Comparison of ENCODE assay signal across 16 mouse cellular contexts in the genomic region with DNA sequence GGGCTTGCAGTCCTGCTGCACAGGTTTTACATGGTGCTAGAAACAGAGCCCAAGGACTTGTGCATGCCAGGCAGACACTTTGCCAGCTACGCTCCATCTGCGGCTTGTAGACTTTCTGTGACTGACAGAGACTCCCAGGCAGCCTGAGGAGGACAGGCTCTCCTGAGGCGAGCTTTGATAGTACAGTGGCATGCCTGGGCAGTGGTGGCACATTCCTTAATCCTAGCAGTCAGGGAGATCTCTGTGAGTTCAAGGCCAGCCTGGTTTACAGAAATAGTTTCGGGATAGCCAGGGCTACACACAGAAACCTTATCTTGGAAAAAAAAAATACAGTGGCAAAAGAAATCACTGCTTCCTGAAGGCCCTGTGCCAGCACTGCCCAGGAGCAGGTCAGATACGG. TPM values are rescaled to one million over a fixed set of nuclear protein-coding genes. Genes with fewer than 3 reads are reported as not detected.
DNase-seq lines count a peak whose midpoint lies in the region; ATAC-seq and TF ChIP-seq lines count a peak whose summit lies in the region.
"Had no signal": no experiment of that assay in that cellular context is flagged by ENCODE, and none has a peak within 500 bp of the region (broad histone marks: within the 10 kb centered on the region; RNA-seq: fewer than 3 reads in every experiment).

No protein-coding gene starts in this region.

- intact Hi-C loops in heart, adult 2 months (cut with DNase I): loop anchor here (2.0 kb wide), 1 partner anchor 20 kb away; no protein-coding TSS in a partner anchor

- DNase-seq in heart, adult 2 months: no peak
- DNase-seq in lung, postnatal 4 days: no peak
- DNase-seq in embryonic facial prominence, embryonic 10.5 days (ENCODE audit: low spot score): no peak
- DNase-seq in embryo, embryonic 10.5 days (ENCODE audit: low spot score): no peak
- DNase-seq: cerebellum, adult 11-12 months; kidney, adult 8-10 months; lung, postnatal 10 days; thymus, postnatal 14 days had no signal

- H3K9me3 ChIP-seq in heart, embryonic 13.5 days: no peaks in the 10 kb centered on the region
- no peaks in the 10 kb centered on the region for H3K9me3 ChIP-seq in lung, embryonic 16.5 days (ENCODE audit: control insufficient read depth, low read length)
- no peaks in the 10 kb centered on the region for H3K9me3 ChIP-seq in embryonic facial prominence, embryonic 10.5 days
- no peaks in the 10 kb centered on the region for H3K9me3 ChIP-seq in kidney, embryonic 14.5 days (ENCODE audit: control insufficient read depth, low read length)
- H3K9me3 ChIP-seq: hindbrain, embryonic 12.5 days had no signal

- no peak for TF ChIP-seq POLR2A in heart, adult 2 months (IDR thresholded peaks at IDR 0.05; ENCODE audit: insufficient read depth, low read depth, low read length)

- no peaks in the 10 kb centered on the region for H3K27me3 ChIP-seq in heart, embryonic 13.5 days (replicated peaks)
- no peaks in the 10 kb centered on the region for H3K27me3 ChIP-seq in heart, adult 2 months (ENCODE audit: control insufficient read depth, insufficient read depth, low read length)
- H3K27me3 ChIP-seq in lung, embryonic 16.5 days (ENCODE audit: control insufficient read depth, insufficient read depth, low read depth, low read length): no peaks in the 10 kb centered on the region
- no peaks in the 10 kb centered on the region for H3K27me3 ChIP-seq in embryonic facial prominence, embryonic 10.5 days (replicated peaks; ENCODE audit: low read depth, poor library complexity, severe bottlenecking)
- H3K27me3 ChIP-seq in kidney, embryonic 14.5 days (ENCODE audit: control insufficient read depth, insufficient read depth, low read length): no peaks in the 10 kb centered on the region
- H3K27me3 ChIP-seq: hindbrain, embryonic 12.5 days had no signal

- TF ChIP-seq CTCF in heart, adult 2 months (IDR thresholded peaks at IDR 0.05): no peak

- H3K9ac ChIP-seq in heart, embryonic 13.5 days: 0 out of 2 replicates have a peak overlapping the region, but pooled peaks have one; percentile 26
- no peak overlapping the region for H3K9ac ChIP-seq in heart, adult 2 months (ENCODE audit: low read depth, low read length)
- H3K9ac ChIP-seq in lung, embryonic 16.5 days (ENCODE audit: low read length): no peak overlapping the region
- no peak overlapping the region for H3K9ac ChIP-seq in kidney, embryonic 14.5 days (ENCODE audit: low read depth, low read length)

- H3K4me2 ChIP-seq in heart, embryonic 13.5 days: no peak overlapping the region
- H3K4me2 ChIP-seq in lung, embryonic 16.5 days (ENCODE audit: low read depth, low read length): no peak overlapping the region
- H3K4me2 ChIP-seq in kidney, embryonic 14.5 days (replicated peaks; ENCODE audit: low read depth, low read length): no peak overlapping the region
- H3K4me2 ChIP-seq: hindbrain, embryonic 12.5 days had no signal

- peak overlapping the region; percentile 57; the same call in 1 of the 2 replicates for H3K27ac ChIP-seq in heart, embryonic 13.5 days (replicated peaks)
- H3K27ac ChIP-seq in heart, adult 2 months: no peak overlapping the region; the same call in 1 of the 2 replicates
- H3K27ac ChIP-seq in lung, embryonic 16.5 days (ENCODE audit: low read length): peak overlapping the region; percentile 21; the same call in 1 of the 2 replicates
- peak overlapping the region; percentile 40 for H3K27ac ChIP-seq in embryonic facial prominence, embryonic 10.5 days (replicated peaks)
- peak overlapping the region; percentile 100 for H3K27ac ChIP-seq in macrophage
- no peak overlapping the region for H3K27ac ChIP-seq in kidney, embryonic 14.5 days (ENCODE audit: low read depth, low read length)

- ATAC-seq in heart, embryonic 13.5 days (ENCODE audit: extremely low read depth, insufficient number of reproducible peaks, low FRiP score, low TSS enrichment): no peak
- ATAC-seq in lung, embryonic 16.5 days (ENCODE audit: low read depth): no peak
- ATAC-seq in kidney, embryonic 14.5 days (ENCODE audit: low FRiP score, low TSS enrichment): no peak
- ATAC-seq: midbrain, embryonic 16.5 days had no signal

- no peak for TF ChIP-seq EP300 in heart, adult 2 months (IDR thresholded peaks at IDR 0.05; ENCODE audit: insufficient read depth, low read depth, low read length)

- no peaks in the 10 kb centered on the region for H3K79me2 ChIP-seq in heart, adult 2 months (replicated peaks; ENCODE audit: control insufficient read depth, insufficient read depth, low read length)
- peaks cover 7% of the 10 kb centered on the region; the same call in 1 of the 2 replicates for H3K79me2 ChIP-seq in macrophage (ENCODE audit: inconsistent target)

- 66% methylated on average over 5 of the region's 5 CpGs for WGBS in heart, embryonic 13.5 days
- WGBS in heart, adult 2 months: 76% methylated on average over 5 of the region's 5 CpGs
- WGBS in lung, embryonic 16.5 days: 68% methylated on average over 5 of the region's 5 CpGs
- 82% methylated on average over 5 of the region's 5 CpGs for WGBS in embryonic facial prominence, embryonic 10.5 days
- WGBS in macrophage (ENCODE audit: missing documents): 92% methylated on average over 5 of the region's 5 CpGs
- WGBS in kidney, embryonic 14.5 days: 89% methylated on average over 5 of the region's 5 CpGs

- peaks cover 77% of the 10 kb centered on the region for H3K4me1 ChIP-seq in heart, embryonic 13.5 days
- peaks cover 42% of the 10 kb centered on the region for H3K4me1 ChIP-seq in heart, adult 2 months (ENCODE audit: control insufficient read depth, insufficient read depth, low read length)
- peaks cover 24% of the 10 kb centered on the region for H3K4me1 ChIP-seq in lung, embryonic 16.5 days (replicated peaks; ENCODE audit: control insufficient read depth, insufficient read depth, low read length)
- H3K4me1 ChIP-seq in embryonic facial prominence, embryonic 10.5 days: peaks cover 40% of the 10 kb centered on the region
- peaks cover 17% of the 10 kb centered on the region; the same call in 1 of the 2 replicates for H3K4me1 ChIP-seq in kidney, embryonic 14.5 days (ENCODE audit: control insufficient read depth, insufficient read depth, low read length)

- 0 out of 2 replicates have a peak, but pooled peaks cover 3% of the 10 kb centered on the region for H3K36me3 ChIP-seq in heart, embryonic 13.5 days
- H3K36me3 ChIP-seq in heart, adult 2 months (ENCODE audit: control insufficient read depth, insufficient read depth, low read length): no peaks in the 10 kb centered on the region; the same call in 1 of the 2 replicates
- no peaks in the 10 kb centered on the region for H3K36me3 ChIP-seq in lung, embryonic 16.5 days (ENCODE audit: control insufficient read depth, insufficient read depth, low read length)
- no peaks in the 10 kb centered on the region for H3K36me3 ChIP-seq in embryonic facial prominence, embryonic 10.5 days (replicated peaks)
- H3K36me3 ChIP-seq in macrophage (ENCODE audit: inconsistent target): no peaks in the 10 kb centered on the region
- no peaks in the 10 kb centered on the region for H3K36me3 ChIP-seq in kidney, embryonic 14.5 days (ENCODE audit: control insufficient read depth, insufficient read depth, low read length)
- H3K36me3 ChIP-seq: hindbrain, embryonic 12.5 days had no signal

- H3K4me3 ChIP-seq in heart, embryonic 13.5 days: no peak overlapping the region
- no peak overlapping the region for H3K4me3 ChIP-seq in heart, adult 2 months
- no peak overlapping the region for H3K4me3 ChIP-seq in lung, embryonic 16.5 days (ENCODE audit: low read length)
- H3K4me3 ChIP-seq in embryonic facial prominence, embryonic 10.5 days: no peak overlapping the region
- no peak overlapping the region for H3K4me3 ChIP-seq in macrophage (ENCODE audit: inconsistent target)
- H3K4me3 ChIP-seq in kidney, embryonic 14.5 days (ENCODE audit: low read length): no peak overlapping the region
- H3K4me3 ChIP-seq: hindbrain, embryonic 12.5 days had no signal

RNA-seq across cellular contexts. Expression of a gene that starts 27.1 kb away (rescaled TPM):
- not detected in 2 replicates for polyA plus RNA-seq in heart, embryonic 13.5 days (2015; fragmentation: Nextera tagmentation; extraction: Ambion mirVana)
- total RNA-seq in heart, adult 2 months (2021): not detected
- polyA plus RNA-seq in heart, adult 2 months (2012; rRNA removed): not detected in 2 replicates
- not detected in 2 replicates for polyA plus RNA-seq in lung, embryonic 16.5 days (2015; fragmentation: Nextera tagmentation; extraction: Ambion mirVana)
- not detected in 2 replicates for polyA plus RNA-seq in embryonic facial prominence, embryonic 10.5 days (2016; fragmentation: Nextera tagmentation; extraction: Ambion mirVana)
- total RNA-seq in macrophage (2018; cell fraction: chromatin; rRNA removed): 10 to 100 TPM in 10 of 26 experiments, 1 to 10 TPM in 16; 2.1 to 25.4 (median 7.0) TPM
- total RNA-seq in macrophage (2018; cell fraction: cytosol; rRNA removed): under 1 TPM in 16 of 26 experiments, not detected in 10; 0.07 to 0.44 (median 0.15) TPM
- total RNA-seq in macrophage (2018; cell fraction: nucleus; rRNA removed): 10 to 100 TPM in 2 of 26 experiments, 1 to 10 TPM in 21, under 1 TPM in 3; 0.52 to 18.4 (median 2.1) TPM
- polyA plus RNA-seq in macrophage (2018): 0.13 TPM in 1 of 3 replicates, not detected in the others
- polyA plus RNA-seq in kidney, embryonic 14.5 days (2014; fragmentation: Nextera tagmentation; extraction: Ambion mirVana): not detected in 2 replicates
- total RNA-seq: granulocyte monocyte progenitor cell, adult 5-6 weeks; MEL had no signal
- polyA plus RNA-seq: hindbrain, embryonic 12.5 days had no signal

RNA-seq across cellular contexts. Expression of a gene that starts 32.7 kb away (rescaled TPM):
- polyA plus RNA-seq in heart, embryonic 13.5 days (2015; fragmentation: Nextera tagmentation; extraction: Ambion mirVana): 10.7 and 11.9 TPM in 2 replicates
- total RNA-seq in heart, adult 2 months (2021): 10 to 100 TPM in 1 of 2 experiments, 1 to 10 TPM in 1; 9.9 to 11.1 TPM
- 16.5 and 18.8 TPM in 2 replicates for polyA plus RNA-seq in heart, adult 2 months (2012; rRNA removed)
- polyA plus RNA-seq in lung, embryonic 16.5 days (2015; fragmentation: Nextera tagmentation; extraction: Ambion mirVana): 23.6 and 24.4 TPM in 2 replicates
- 14.3 and 15.2 TPM in 2 replicates for polyA plus RNA-seq in embryonic facial prominence, embryonic 10.5 days (2016; fragmentation: Nextera tagmentation; extraction: Ambion mirVana)
- 1,000 to 10,000 TPM in 1 of 26 experiments, 100 to 1,000 TPM in 25; 183 to 1,124 (median 419) TPM for total RNA-seq in macrophage (2018; cell fraction: chromatin; rRNA removed)
- total RNA-seq in macrophage (2018; cell fraction: cytosol; rRNA removed): 100 to 1,000 TPM; 261 to 438 (median 317) TPM
- 1,000 to 10,000 TPM in 2 of 26 experiments, 100 to 1,000 TPM in 24; 284 to 1,133 (median 407) TPM for total RNA-seq in macrophage (2018; cell fraction: nucleus; rRNA removed)
- polyA plus RNA-seq in macrophage (2018): 195 to 316 TPM (median 234 TPM) in 3 replicates
- 10.8 and 14.1 TPM in 2 replicates for polyA plus RNA-seq in kidney, embryonic 14.5 days (2014; fragmentation: Nextera tagmentation; extraction: Ambion mirVana)

RNA-seq across cellular contexts. Expression of a gene that starts 39.8 kb away (rescaled TPM):
- 10.3 and 11.8 TPM in 2 replicates for polyA plus RNA-seq in heart, embryonic 13.5 days (2015; fragmentation: Nextera tagmentation; extraction: Ambion mirVana)
- total RNA-seq in heart, adult 2 months (2021): not detected
- polyA plus RNA-seq in heart, adult 2 months (2012; rRNA removed): 0.18 and 0.23 TPM in 2 replicates
- polyA plus RNA-seq in lung, embryonic 16.5 days (2015; fragmentation: Nextera tagmentation; extraction: Ambion mirVana): 16.1 and 17.0 TPM in 2 replicates
- 27.7 and 28.0 TPM in 2 replicates for polyA plus RNA-seq in embryonic facial prominence, embryonic 10.5 days (2016; fragmentation: Nextera tagmentation; extraction: Ambion mirVana)
- total RNA-seq in macrophage (2018; cell fraction: chromatin; rRNA removed): 1 to 10 TPM in 14 of 26 experiments, under 1 TPM in 3, not detected in 9; 0.42 to 7.2 (median 1.2) TPM
- 1 to 10 TPM in 1 of 26 experiments, under 1 TPM in 19, not detected in 6; 0.03 to 1.3 (median 0.27) TPM for total RNA-seq in macrophage (2018; cell fraction: cytosol; rRNA removed)
- total RNA-seq in macrophage (2018; cell fraction: nucleus; rRNA removed): 1 to 10 TPM in 5 of 26 experiments, under 1 TPM in 17, not detected in 4; 0.12 to 3.1 (median 0.45) TPM
- 0.51 to 0.53 TPM in 2 of 3 replicates, not detected in the other for polyA plus RNA-seq in macrophage (2018)
- polyA plus RNA-seq in kidney, embryonic 14.5 days (2014; fragmentation: Nextera tagmentation; extraction: Ambion mirVana): 9.7 and 12.5 TPM in 2 replicates

Comparison
In these comparisons a context has a peak if more than half of its experiments do, and no peak if none do; other contexts are left out.
1. H3K27ac ChIP-seq: peak in heart, embryonic 13.5 days (single experiment), lung, embryonic 16.5 days (single experiment), embryonic facial prominence, embryonic 10.5 days (single experiment) and macrophage (single experiment); none in heart, adult 2 months (single experiment) and kidney, embryonic 14.5 days (single experiment).